Mouse (Mus musculus) testis, adult 2 months (tissue): ENCODE data around the gene Ube2l6. TPM values are rescaled to one million over a fixed set of nuclear protein-coding genes. Genes with fewer than 3 reads are reported as not detected.

Experiments used
- H3K27ac ChIP-seq: fragments of 200-500 bp; 2 replicates; pipeline ENCODE4 v1.5.1; 2012; ENCODE audit warnings: low read depth, low read length; ENCODE audit not compliant: control insufficient read depth, insufficient read depth
- H3K27me3 ChIP-seq: fragments of 200-500 bp; 2 replicates; pipeline ENCODE4 v1.6.1; 2012; ENCODE audit warnings: mild to moderate bottlenecking, low read length, moderate library complexity; ENCODE audit not compliant: control insufficient read depth, insufficient read depth
- H3K36me3 ChIP-seq: fragments of 200-500 bp; 2 replicates; pipeline ENCODE4 v1.6.1; 2012; ENCODE audit warnings: mild to moderate bottlenecking, low read length; ENCODE audit not compliant: control insufficient read depth, insufficient read depth
- H3K4me1 ChIP-seq: fragments of 200-500 bp; 2 replicates; pipeline ENCODE4 v1.6.1; 2012; ENCODE audit warnings: low read length; ENCODE audit not compliant: control insufficient read depth, insufficient read depth
- H3K4me3 ChIP-seq: fragments of 200-500 bp; 2 replicates; pipeline ENCODE4 v1.5.1; 2012; ENCODE audit warnings: low read depth, mild to moderate bottlenecking, low read length, moderate library complexity, mixed read lengths; ENCODE audit not compliant: control insufficient read depth
- CTCF ChIP-seq: fragments of 200-500 bp; IDR thresholded peaks from 2 replicates; pipeline ENCODE4 v1.5.1; 2012; ENCODE audit warnings: low read depth, mild to moderate bottlenecking, inconsistent platforms, low read length, moderate library complexity; ENCODE audit not compliant: control insufficient read depth, insufficient read depth, insufficient replicate concordance
- POLR2A ChIP-seq: fragments of 200-500 bp; IDR thresholded peaks from 2 replicates; pipeline ENCODE4 v1.6.1; 2012; ENCODE audit warnings: low read depth, mild to moderate bottlenecking, inconsistent platforms, low read length, moderate library complexity; ENCODE audit not compliant: control insufficient read depth
- polyA plus RNA-seq: library from polyadenylated mRNA; depleted of rRNA; stranded (reverse); fragments of >200 nt; gene quantifications from 2 replicates; pipeline ENCODE4 v1.2.3, GENCODE M21; 2012; rRNA removed

Gene Ube2l6
- polyA plus RNA-seq, result 2.2 and 2.3 TPM in 2 replicates

GRCm38 (mm10) chr2:84798493-84798921 is at the start of gene Ube2l6:
Gene Ube2l6 (plus strand): TSS chr2:84798828.
- Histone ChIP-seq H3K4me1 (peaks cover 7% of the 10 kb centered on the region), H3K4me3 (peak within 1 kb of the TSS; percentile 61), H3K27me3 (no peaks in the 10 kb centered on the region), H3K27ac (peak within 1 kb of the TSS; percentile 34; the same call in 1 of the 2 replicates), H3K36me3 (no peaks in the 10 kb centered on the region)
- no peak for TF ChIP-seq CTCF

- no peaks in the 10 kb centered on the region for H3K36me3 ChIP-seq
- H3K27ac ChIP-seq, result no peak overlapping the region
- no peak for TF ChIP-seq CTCF
- TF ChIP-seq POLR2A, result no peak
- H3K4me3 ChIP-seq, result no peak overlapping the region
- H3K27me3 ChIP-seq, result no peaks in the 10 kb centered on the region
- H3K4me1 ChIP-seq, result no peaks in the 10 kb centered on the region
Observed at GRCm38 (mm10) chr2:84750115-84750514, 48.5 kb upstream of the Ube2l6 start.

DNA sequence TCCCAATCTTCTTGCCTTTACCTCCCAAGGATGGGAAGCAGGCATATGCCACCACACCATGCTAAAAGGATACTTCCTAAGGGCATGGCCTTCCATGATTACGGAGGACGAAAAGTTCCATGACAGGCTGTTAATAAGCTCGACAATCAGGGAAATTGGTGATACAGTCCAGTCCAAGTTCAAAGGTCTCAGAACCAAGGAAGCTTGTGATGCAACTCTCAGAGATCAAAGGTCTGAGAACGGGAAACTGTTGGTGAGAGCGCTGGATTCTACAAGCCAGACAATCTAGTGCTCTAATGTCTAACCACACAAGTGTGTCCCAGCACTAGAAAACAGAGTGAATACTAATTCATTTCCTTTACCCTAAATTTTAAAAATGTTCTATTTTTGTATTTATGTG is 42.4 kb upstream of the Ube2l6 start:
- Histone ChIP-seq H3K4me1 (no peaks in the 10 kb centered on the region), H3K36me3 (no peaks in the 10 kb centered on the region), H3K4me3 (no peak overlapping the region), H3K27ac (no peak overlapping the region), H3K27me3 (no peaks in the 10 kb centered on the region)
- no peak for TF ChIP-seq CTCF
- TF ChIP-seq POLR2A, result no peak

DNA sequence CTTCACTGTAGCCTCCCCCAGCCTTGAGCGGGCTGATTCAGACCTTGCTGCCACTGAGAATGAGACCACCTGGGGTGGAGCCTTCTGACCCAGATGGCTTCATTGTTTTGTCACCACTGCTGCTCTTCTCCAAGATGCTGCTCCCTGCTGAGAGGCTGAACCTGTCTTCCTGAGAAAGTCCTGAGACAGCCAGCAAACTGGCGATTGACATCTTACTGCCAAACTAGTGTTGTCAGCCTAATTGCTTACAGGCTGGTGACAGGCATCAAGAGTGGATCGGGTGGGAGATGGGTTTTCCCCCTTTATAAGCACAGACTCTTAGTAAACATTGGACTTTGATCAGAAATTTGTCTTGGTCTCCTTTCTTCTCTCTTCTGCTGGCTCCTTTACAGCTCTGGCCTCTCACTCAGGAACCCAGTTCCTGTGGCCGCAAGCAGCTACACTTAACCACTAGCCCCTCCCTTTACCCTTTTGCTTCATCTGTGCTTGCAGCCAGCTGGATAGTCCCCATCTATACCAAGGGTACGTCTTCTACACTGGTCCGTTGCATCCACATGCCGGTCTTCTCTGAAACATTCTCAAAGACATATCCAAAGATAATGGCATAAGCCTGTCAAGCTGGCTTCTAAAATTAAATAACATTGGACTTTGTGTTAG is 41.5 kb upstream of the Ube2l6 start:
- TF ChIP-seq CTCF (no peak), POLR2A (no peak)
- Histone ChIP-seq H3K36me3 (no peaks in the 10 kb centered on the region), H3K4me3 (no peak overlapping the region), H3K27me3 (no peaks in the 10 kb centered on the region), H3K4me1 (no peaks in the 10 kb centered on the region), H3K27ac (no peak overlapping the region)

- no peaks in the 10 kb centered on the region for H3K4me1 ChIP-seq
- no peak overlapping the region for H3K27ac ChIP-seq
- H3K36me3 ChIP-seq, result no peaks in the 10 kb centered on the region
- no peak overlapping the region for H3K4me3 ChIP-seq
- H3K27me3 ChIP-seq, result no peaks in the 10 kb centered on the region
- TF ChIP-seq CTCF (no peak), POLR2A (no peak)
Observed at GRCm38 (mm10) chr2:84758542-84759127, 40.0 kb upstream of the Ube2l6 start.

DNA sequence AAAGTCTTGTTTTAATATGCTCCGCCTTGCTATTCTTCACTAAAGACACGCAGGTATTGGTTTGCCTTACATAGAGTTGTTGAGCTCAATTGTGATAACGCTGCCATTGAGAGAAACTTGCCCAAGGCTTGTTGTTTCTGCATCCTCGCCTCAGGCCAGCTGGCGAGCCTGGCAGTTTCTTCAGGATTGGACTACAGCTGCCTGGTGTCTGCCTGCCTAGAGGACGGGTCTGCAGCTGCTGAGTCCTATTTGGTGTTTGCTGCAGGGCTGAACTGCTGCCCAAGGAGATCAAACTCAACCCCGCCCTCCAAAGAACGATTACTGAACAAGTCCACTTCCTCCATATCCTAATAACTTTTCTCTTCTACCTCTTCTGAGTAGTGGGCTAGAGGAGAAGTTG is 37.9 kb upstream of the Ube2l6 start:
- no peaks in the 10 kb centered on the region for H3K27me3 ChIP-seq
- TF ChIP-seq CTCF (no peak), POLR2A (no peak)

GRCm38 (mm10) chr2:84761309-84761708 is 37.3 kb upstream of the Ube2l6 start:
- Histone ChIP-seq H3K27me3 (no peaks in the 10 kb centered on the region), H3K4me3 (no peak overlapping the region), H3K36me3 (no peaks in the 10 kb centered on the region), H3K4me1 (no peaks in the 10 kb centered on the region), H3K27ac (no peak overlapping the region)
- TF ChIP-seq CTCF (no peak), POLR2A (no peak)

More for the DNA sequence above, 37.9 kb upstream of the Ube2l6 start:
- Histone ChIP-seq H3K36me3 (no peaks in the 10 kb centered on the region), H3K4me1 (no peaks in the 10 kb centered on the region), H3K4me3 (no peak overlapping the region), H3K27ac (no peak overlapping the region)

GRCm38 (mm10) chr2:84761840-84762239 is 36.8 kb upstream of the Ube2l6 start:
- Histone ChIP-seq H3K27me3 (no peaks in the 10 kb centered on the region), H3K27ac (no peak overlapping the region), H3K4me1 (no peaks in the 10 kb centered on the region), H3K4me3 (no peak overlapping the region), H3K36me3 (no peaks in the 10 kb centered on the region)
- no peak for TF ChIP-seq POLR2A
- TF ChIP-seq CTCF, result no peak
